23 mouse cellular contexts compared by ENCODE assay signal in the genomic region with DNA sequence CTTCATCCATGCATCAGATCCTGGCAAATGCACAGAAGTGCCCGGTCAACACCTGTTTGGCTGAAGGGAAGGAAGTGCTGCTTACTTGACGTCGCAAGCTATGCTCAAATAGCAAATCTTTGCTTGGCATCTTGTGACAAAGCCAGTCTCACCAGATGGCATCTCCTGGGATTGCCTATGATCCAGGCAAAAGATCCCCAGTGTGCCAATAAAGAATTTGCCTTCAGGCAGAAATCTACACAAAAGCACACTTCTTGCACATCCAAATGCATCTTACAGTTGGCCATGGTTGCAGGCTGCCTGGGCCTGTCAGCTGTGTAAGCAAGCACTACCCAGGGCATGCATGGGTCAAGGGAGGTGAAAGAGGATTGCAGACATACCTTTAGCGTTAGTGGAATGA.
A peak's percentile ranks its signal among the peaks of the same experiment; 100 is the strongest.
DNase-seq lines count a peak whose midpoint lies in the region; ATAC-seq and TF ChIP-seq lines count a peak whose summit lies in the region.
"Had no signal": no experiment of that assay in that cellular context is flagged by ENCODE, and none has a peak within 500 bp of the region (broad histone marks: within the 10 kb centered on the region; RNA-seq: fewer than 3 reads in every experiment).

No protein-coding gene starts in this region.

- no peak overlapping the region for H3K4me2 ChIP-seq in midbrain, postnatal 0 days (ENCODE audit: low read depth, low read length, poor library complexity, severe bottlenecking)
- H3K4me2 ChIP-seq in midbrain, embryonic 14.5 days (ENCODE audit: low read length), result no peak overlapping the region
- no peak overlapping the region for H3K4me2 ChIP-seq in hindbrain, embryonic 13.5 days
- H3K4me2 ChIP-seq: forebrain, embryonic 13.5 days; heart, embryonic 11.5 days; hindbrain, embryonic 12.5 days; intestine, embryonic 15.5 days; kidney, embryonic 15.5 days had no signal

- peak; percentile 14 to 22 for DNase-seq in cerebellum, adult 2 months
- DNase-seq in cerebellum, postnatal 14 days, result no peak
- DNase-seq in cerebellum, postnatal 10 days, result peak; percentile 18 to 38
- peak; percentile 17 for DNase-seq in midbrain, postnatal 0 days (ENCODE audit: low spot score)
- DNase-seq in midbrain, embryonic 14.5 days, result no peak
- peak; percentile 74 for DNase-seq in fat pad, adult 2 months (ENCODE audit: extremely low read depth, low read depth, low spot score)
- DNase-seq: adrenal gland, adult 2 months; adrenal gland, postnatal 14 days; cerebellum, adult 11 months; gastrocnemius, postnatal 10 days; gastrocnemius, postnatal 36 days; heart, adult 2 months; kidney, adult 11 months; kidney, adult 8-10 months had no signal

- no peaks in the 10 kb centered on the region for H3K27me3 ChIP-seq in cerebellum, adult 2 months (ENCODE audit: control insufficient read depth, insufficient read depth, low read length)
- no peaks in the 10 kb centered on the region for H3K27me3 ChIP-seq in midbrain, postnatal 0 days (ENCODE audit: insufficient read depth, low read length)
- H3K27me3 ChIP-seq in midbrain, embryonic 14.5 days (ENCODE audit: control insufficient read depth, insufficient read depth, low read length), result no peaks in the 10 kb centered on the region
- 0 out of 2 replicates have a peak, but pooled peaks cover 5% of the 10 kb centered on the region for H3K27me3 ChIP-seq in hindbrain, embryonic 13.5 days
- H3K27me3 ChIP-seq: forebrain, embryonic 13.5 days; intestine, embryonic 15.5 days had no signal

- H3K9me3 ChIP-seq in midbrain, postnatal 0 days (ENCODE audit: low read length), result no peaks in the 10 kb centered on the region
- no peaks in the 10 kb centered on the region for H3K9me3 ChIP-seq in midbrain, embryonic 14.5 days (ENCODE audit: control insufficient read depth, low read length)
- no peaks in the 10 kb centered on the region for H3K9me3 ChIP-seq in hindbrain, embryonic 13.5 days
- H3K9me3 ChIP-seq: forebrain, embryonic 13.5 days; hindbrain, embryonic 12.5 days; intestine, embryonic 15.5 days; kidney, embryonic 15.5 days had no signal

- TF ChIP-seq CTCF in cerebellum, adult 2 months (IDR thresholded peaks at IDR 0.05; ENCODE audit: borderline replicate concordance, insufficient read depth, low read depth, low read length), result no peak
- no peak for TF ChIP-seq CTCF in midbrain, postnatal 0 days (IDR thresholded peaks at IDR 0.05)

- H3K4me1 ChIP-seq in cerebellum, adult 2 months (ENCODE audit: control insufficient read depth, insufficient read depth, low read length), result no peaks in the 10 kb centered on the region
- H3K4me1 ChIP-seq in midbrain, postnatal 0 days (ENCODE audit: insufficient read depth, low read length), result no peaks in the 10 kb centered on the region
- no peaks in the 10 kb centered on the region for H3K4me1 ChIP-seq in midbrain, embryonic 14.5 days (ENCODE audit: control insufficient read depth, insufficient read depth, low read length)
- peaks cover 11% of the 10 kb centered on the region; the same call in 1 of the 2 replicates for H3K4me1 ChIP-seq in hindbrain, embryonic 13.5 days (replicated peaks)
- H3K4me1 ChIP-seq: intestine, embryonic 15.5 days had no signal

- H3K4me3 ChIP-seq in cerebellum, adult 2 months (replicated peaks; ENCODE audit: insufficient read depth, low read depth, low read length), result no peak overlapping the region
- no peak overlapping the region for H3K4me3 ChIP-seq in midbrain, postnatal 0 days (ENCODE audit: low read depth, low read length)
- H3K4me3 ChIP-seq in midbrain, embryonic 14.5 days (replicated peaks; ENCODE audit: low read depth, low read length), result no peak overlapping the region
- no peak overlapping the region for H3K4me3 ChIP-seq in hindbrain, embryonic 13.5 days
- H3K4me3 ChIP-seq: forebrain, embryonic 13.5 days; heart, adult 2 months; hindbrain, embryonic 12.5 days; intestine, embryonic 15.5 days; kidney, embryonic 15.5 days had no signal

- no peaks in the 10 kb centered on the region for H3K36me3 ChIP-seq in midbrain, postnatal 0 days (ENCODE audit: insufficient read depth, low read length)
- no peaks in the 10 kb centered on the region for H3K36me3 ChIP-seq in midbrain, embryonic 14.5 days (ENCODE audit: control insufficient read depth, insufficient read depth, low read length)
- no peaks in the 10 kb centered on the region for H3K36me3 ChIP-seq in hindbrain, embryonic 13.5 days
- H3K36me3 ChIP-seq: hindbrain, embryonic 12.5 days; intestine, embryonic 15.5 days; kidney, embryonic 15.5 days had no signal

- TF ChIP-seq POLR2A in cerebellum, adult 2 months (IDR thresholded peaks at IDR 0.05; ENCODE audit: borderline replicate concordance, insufficient read depth, low read length), result no peak

- ATAC-seq in cerebellum, adult (ENCODE audit: insufficient number of reproducible peaks, low FRiP score, low TSS enrichment), result no peak; the same call in 1 of the 2 replicates
- no peak for ATAC-seq in midbrain, postnatal 0 days (ENCODE audit: low FRiP score)
- no peak for ATAC-seq in midbrain, embryonic 14.5 days (ENCODE audit: low FRiP score, low TSS enrichment)
- no peak for ATAC-seq in hindbrain, embryonic 13.5 days (ENCODE audit: low FRiP score)
- ATAC-seq: CD4-positive, CD25-positive, alpha-beta regulatory T cell, adult 4 months; forebrain, embryonic 13.5 days; hindbrain, embryonic 16.5 days; intestine, embryonic 15.5 days had no signal

- H3K27ac ChIP-seq in cerebellum, adult 2 months (ENCODE audit: insufficient read depth, low read length), result no peak overlapping the region
- no peak overlapping the region for H3K27ac ChIP-seq in midbrain, postnatal 0 days (ENCODE audit: low read depth, low read length)
- no peak overlapping the region for H3K27ac ChIP-seq in midbrain, embryonic 14.5 days (replicated peaks; ENCODE audit: low read depth, low read length)
- no peak overlapping the region for H3K27ac ChIP-seq in hindbrain, embryonic 13.5 days
- H3K27ac ChIP-seq: forebrain, embryonic 13.5 days; heart, adult 2 months; hindbrain, embryonic 12.5 days; intestine, embryonic 15.5 days; kidney, embryonic 15.5 days had no signal

- H3K9ac ChIP-seq in midbrain, postnatal 0 days (replicated peaks; ENCODE audit: low read length, poor library complexity, severe bottlenecking), result no peak overlapping the region
- no peak overlapping the region for H3K9ac ChIP-seq in midbrain, embryonic 14.5 days (replicated peaks; ENCODE audit: low read length)
- H3K9ac ChIP-seq in hindbrain, embryonic 13.5 days, result no peak overlapping the region
- H3K9ac ChIP-seq: forebrain, embryonic 13.5 days; hindbrain, embryonic 12.5 days; intestine, embryonic 15.5 days; kidney, embryonic 15.5 days had no signal

- 40% methylated on average over 4 of the region's 4 CpGs for WGBS in cerebellum, adult 2 months
- 91% methylated on average over 4 of the region's 4 CpGs for WGBS in midbrain, postnatal 0 days
- 84% methylated on average over 4 of the region's 4 CpGs for WGBS in midbrain, embryonic 14.5 days
- WGBS in hindbrain, embryonic 13.5 days, result 79% methylated on average over 4 of the region's 4 CpGs

Comparison
In these comparisons a context has a peak if more than half of its experiments do, and no peak if none do; other contexts are left out.
1. DNase-seq: peak in cerebellum, adult 2 months (2 of 2), cerebellum, postnatal 10 days (2 of 2), midbrain, postnatal 0 days (single experiment) and fat pad, adult 2 months (single experiment); none in cerebellum, postnatal 14 days (0 of 2) and midbrain, embryonic 14.5 days (single experiment).